Mouse (Mus musculus) embryonic fibroblast, embryonic 13.5 days (primary cell): ENCODE measurements around the gene Fbxl18.

ENCODE experiments used
- CTCF ChIP-seq: IDR thresholded peaks from 2 replicates; pipeline ENCODE4 v1.5.1; 2011; ENCODE audit warnings: mild to moderate bottlenecking, control low read depth, low read length, moderate library complexity, borderline replicate concordance; ENCODE audit not compliant: insufficient read depth
- POLR2A ChIP-seq: IDR thresholded peaks from 2 replicates; pipeline ENCODE4 v1.6.1; 2011; ENCODE audit warnings: low read depth, mild to moderate bottlenecking, control low read depth, low read length, moderate library complexity

DNA sequence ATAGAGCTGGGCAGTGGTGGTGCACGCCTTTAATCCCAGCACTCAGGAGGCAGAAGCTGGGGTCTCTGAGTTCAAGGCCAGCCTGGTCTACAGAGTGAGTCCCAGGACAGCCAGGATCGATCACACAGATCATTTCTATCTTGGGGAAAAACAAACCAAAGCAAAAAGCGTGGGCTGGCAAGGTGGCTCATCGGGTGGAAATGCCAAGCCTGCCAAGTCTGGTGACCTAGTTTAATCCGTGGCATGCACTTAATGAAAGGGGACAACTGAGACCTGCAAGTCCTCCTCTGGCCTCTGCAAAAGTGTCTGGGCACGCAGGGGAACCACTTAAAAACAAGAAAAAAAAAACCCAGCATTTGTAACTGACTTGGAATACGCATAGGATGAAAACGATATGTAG lies 37.5 kb upstream of the Fbxl18 start:
- TF ChIP-seq CTCF (no peak), POLR2A (no peak; the same call in 1 of the 2 replicates)
